Mouse (Mus musculus): ENCODE measurements around the gene Atp5j2. TPM values are rescaled to one million over a fixed set of nuclear protein-coding genes. Genes with fewer than 3 reads are reported as not detected.
"Not testable (repeated sequence)": the region's sequence is repeated elsewhere in the genome, so short reads cannot be mapped to it uniquely, and the experiment has no call there.

Atp5j2 gene
- polyA plus RNA-seq, 1 experiment = 316 TPM

- H3K27ac ChIP-seq (ENCODE audit: insufficient read depth, low read length) = peak overlapping the region; percentile 68
- peaks cover 12% of the 10 kb centered on the region for H3K36me3 ChIP-seq (ENCODE audit: control insufficient read depth, insufficient read depth, low read length, poor library complexity, severe bottlenecking)
- H3K27me3 ChIP-seq (ENCODE audit: control insufficient read depth, insufficient read depth, low read length, poor library complexity, severe bottlenecking) = no peaks in the 10 kb centered on the region
- no peaks in the 10 kb centered on the region for H3K9me3 ChIP-seq (replicated peaks; ENCODE audit: control insufficient read depth, insufficient read depth, low read length, poor library complexity, severe bottlenecking)
- H3K4me1 ChIP-seq (ENCODE audit: control insufficient read depth, insufficient read depth, low read length) = no peaks in the 10 kb centered on the region
- peak overlapping the region; percentile 31 for H3K4me3 ChIP-seq (ENCODE audit: low read depth, low read length)
- H3K9ac ChIP-seq (ENCODE audit: low read depth, poor library complexity, severe bottlenecking) = 0 out of 2 replicates have a peak overlapping the region, but pooled peaks have one; percentile 30
- TF ChIP-seq EP300 (IDR thresholded peaks at IDR 0.05; ENCODE audit: insufficient read depth, low read depth, low read length) = peak; percentile 88; the same call in 1 of the 2 replicates
- no peak for TF ChIP-seq POLR2A (IDR thresholded peaks at IDR 0.05; ENCODE audit: insufficient read depth, low read length)
- no peak for TF ChIP-seq CTCF (IDR thresholded peaks at IDR 0.05; ENCODE audit: low read depth, low read length)
Observed at GRCm38 (mm10) chr5:145217746-145218145, 25.9 kb upstream of the Atp5j2 start.

- peak; percentile 42 for TF ChIP-seq CTCF (IDR thresholded peaks at IDR 0.05; ENCODE audit: low read depth, low read length)
- TF ChIP-seq POLR2A (IDR thresholded peaks at IDR 0.05; ENCODE audit: insufficient read depth, low read length) = no peak
- Histone ChIP-seq H3K36me3 (ENCODE audit: control insufficient read depth, insufficient read depth, low read length, poor library complexity, severe bottlenecking) (peaks cover 10% of the 10 kb centered on the region), H3K4me1 (ENCODE audit: control insufficient read depth, insufficient read depth, low read length) (no peaks in the 10 kb centered on the region), H3K9ac (ENCODE audit: low read depth, poor library complexity, severe bottlenecking) (0 out of 2 replicates have a peak overlapping the region, but pooled peaks have one; percentile 5), H3K4me3 (ENCODE audit: low read depth, low read length) (no peak overlapping the region), H3K27me3 (ENCODE audit: control insufficient read depth, insufficient read depth, low read length, poor library complexity, severe bottlenecking) (no peaks in the 10 kb centered on the region), H3K9me3 (replicated peaks; ENCODE audit: control insufficient read depth, insufficient read depth, low read length, poor library complexity, severe bottlenecking) (no peaks in the 10 kb centered on the region), H3K27ac (ENCODE audit: insufficient read depth, low read length) (peak overlapping the region; percentile 60)
Observed at GRCm38 (mm10) chr5:145214679-145215078, 22.8 kb upstream of the Atp5j2 start.

GRCm38 (mm10) chr5:145213505-145213904 is 21.6 kb upstream of the Atp5j2 start:
- H3K9me3 ChIP-seq (replicated peaks; ENCODE audit: control insufficient read depth, insufficient read depth, low read length, poor library complexity, severe bottlenecking) = no peaks in the 10 kb centered on the region
- peaks cover 10% of the 10 kb centered on the region for H3K36me3 ChIP-seq (ENCODE audit: control insufficient read depth, insufficient read depth, low read length, poor library complexity, severe bottlenecking)
- H3K27ac ChIP-seq (ENCODE audit: insufficient read depth, low read length) = no peak overlapping the region
- H3K4me1 ChIP-seq (ENCODE audit: control insufficient read depth, insufficient read depth, low read length) = no peaks in the 10 kb centered on the region
- no peak overlapping the region for H3K4me3 ChIP-seq (ENCODE audit: low read depth, low read length)
- no peaks in the 10 kb centered on the region for H3K27me3 ChIP-seq (ENCODE audit: control insufficient read depth, insufficient read depth, low read length, poor library complexity, severe bottlenecking)
- TF ChIP-seq POLR2A (IDR thresholded peaks at IDR 0.05; ENCODE audit: insufficient read depth, low read length) (no peak), EP300 (IDR thresholded peaks at IDR 0.05; ENCODE audit: insufficient read depth, low read depth, low read length) (no peak)
- H3K9ac ChIP-seq (ENCODE audit: low read depth, poor library complexity, severe bottlenecking) = no peak overlapping the region

GRCm38 (mm10) chr5:145212216-145212615 is 20.4 kb upstream of the Atp5j2 start:
- no peaks in the 10 kb centered on the region for H3K4me1 ChIP-seq (ENCODE audit: control insufficient read depth, insufficient read depth, low read length)
- no peak overlapping the region for H3K4me3 ChIP-seq (ENCODE audit: low read depth, low read length)
- H3K9ac ChIP-seq (ENCODE audit: low read depth, poor library complexity, severe bottlenecking) = no peak overlapping the region
- H3K9me3 ChIP-seq (replicated peaks; ENCODE audit: control insufficient read depth, insufficient read depth, low read length, poor library complexity, severe bottlenecking) = no peaks in the 10 kb centered on the region
- no peaks in the 10 kb centered on the region for H3K27me3 ChIP-seq (ENCODE audit: control insufficient read depth, insufficient read depth, low read length, poor library complexity, severe bottlenecking)
- no peak overlapping the region for H3K27ac ChIP-seq (ENCODE audit: insufficient read depth, low read length)
- TF ChIP-seq CTCF (IDR thresholded peaks at IDR 0.05; ENCODE audit: low read depth, low read length) (no peak), EP300 (IDR thresholded peaks at IDR 0.05; ENCODE audit: insufficient read depth, low read depth, low read length) (no peak), POLR2A (IDR thresholded peaks at IDR 0.05; ENCODE audit: insufficient read depth, low read length) (no peak)
- H3K36me3 ChIP-seq (ENCODE audit: control insufficient read depth, insufficient read depth, low read length, poor library complexity, severe bottlenecking) = peaks cover 10% of the 10 kb centered on the region

GRCm38 (mm10) chr5:145211340-145211739 is 19.5 kb upstream of the Atp5j2 start:
- Histone ChIP-seq H3K9ac (ENCODE audit: low read depth, poor library complexity, severe bottlenecking) (no peak overlapping the region), H3K27ac (ENCODE audit: insufficient read depth, low read length) (no peak overlapping the region), H3K27me3 (ENCODE audit: control insufficient read depth, insufficient read depth, low read length, poor library complexity, severe bottlenecking) (no peaks in the 10 kb centered on the region), H3K9me3 (replicated peaks; ENCODE audit: control insufficient read depth, insufficient read depth, low read length, poor library complexity, severe bottlenecking) (no peaks in the 10 kb centered on the region), H3K36me3 (ENCODE audit: control insufficient read depth, insufficient read depth, low read length, poor library complexity, severe bottlenecking) (peaks cover 10% of the 10 kb centered on the region), H3K4me1 (ENCODE audit: control insufficient read depth, insufficient read depth, low read length) (no peaks in the 10 kb centered on the region), H3K4me3 (ENCODE audit: low read depth, low read length) (no peak overlapping the region)
- TF ChIP-seq POLR2A (IDR thresholded peaks at IDR 0.05; ENCODE audit: insufficient read depth, low read length) (no peak), EP300 (IDR thresholded peaks at IDR 0.05; ENCODE audit: insufficient read depth, low read depth, low read length) (no peak), CTCF (IDR thresholded peaks at IDR 0.05; ENCODE audit: low read depth, low read length) (no peak)

GRCm38 (mm10) chr5:145208391-145208790 is 16.5 kb upstream of the Atp5j2 start:
- H3K27me3 ChIP-seq (ENCODE audit: control insufficient read depth, insufficient read depth, low read length, poor library complexity, severe bottlenecking); H3K9me3 ChIP-seq (replicated peaks; ENCODE audit: control insufficient read depth, insufficient read depth, low read length, poor library complexity, severe bottlenecking); H3K4me1 ChIP-seq (ENCODE audit: control insufficient read depth, insufficient read depth, low read length); H3K27ac ChIP-seq (ENCODE audit: insufficient read depth, low read length): not testable (repeated sequence)
- Histone ChIP-seq H3K9ac (ENCODE audit: low read depth, poor library complexity, severe bottlenecking) (peak overlapping the region; percentile 33; the same call in 1 of the 2 replicates), H3K4me3 (ENCODE audit: low read depth, low read length) (peak overlapping the region; percentile 68), H3K36me3 (ENCODE audit: control insufficient read depth, insufficient read depth, low read length, poor library complexity, severe bottlenecking) (peaks cover 10% of the 10 kb centered on the region)
